Mouse (Mus musculus) embryonic facial prominence, embryonic 13.5 days (tissue): ENCODE measurements around the gene Ppp2r5e. TPM values are rescaled to one million over a fixed set of nuclear protein-coding genes. Genes with fewer than 3 reads are reported as not detected.

Experiments
- ATAC-seq: fragments of 200-750 bp; cut with Nextera tagmentation; 2 replicates; pipeline ENCODE4 v1.8.0; 2017; ENCODE audit warnings: low read depth; ENCODE audit not compliant: insufficient number of reproducible peaks, insufficient read depth, low FRiP score, low TSS enrichment
- H3K27ac ChIP-seq: fragments of 300-500 bp; sonication (generic); 2 replicates; pipeline ENCODE4 v1.5.1; 2015; ENCODE audit warnings: moderate library complexity, mild to moderate bottlenecking, inconsistent platforms
- H3K27me3 ChIP-seq: fragments of 300-500 bp; sonication (generic); 2 replicates; pipeline ENCODE4 v1.6.1; 2015; ENCODE audit warnings: mild to moderate bottlenecking, inconsistent platforms
- H3K36me3 ChIP-seq: fragments of 300-500 bp; sonication (generic); 2 replicates; pipeline ENCODE4 v1.6.1; 2015; ENCODE audit warnings: mild to moderate bottlenecking, inconsistent platforms
- H3K4me1 ChIP-seq: fragments of 300-500 bp; sonication (generic); 2 replicates; pipeline ENCODE4 v1.6.1; 2015; ENCODE audit warnings: inconsistent platforms
- H3K4me2 ChIP-seq: fragments of 300-500 bp; sonication (generic); 2 replicates; pipeline ENCODE4 v1.6.1; 2015; ENCODE audit warnings: moderate library complexity, mild to moderate bottlenecking, inconsistent platforms
- H3K4me3 ChIP-seq: fragments of 300-500 bp; sonication (generic); 2 replicates; pipeline ENCODE4 v1.5.1; 2015; ENCODE audit warnings: mild to moderate bottlenecking, inconsistent platforms
- H3K9ac ChIP-seq: fragments of 300-500 bp; sonication (generic); 2 replicates; pipeline ENCODE4 v1.6.1; 2015; ENCODE audit warnings: mild to moderate bottlenecking, inconsistent platforms
- H3K9me3 ChIP-seq: fragments of 300-500 bp; sonication (generic); 2 replicates; pipeline ENCODE4 v1.6.1; 2016; ENCODE audit warnings: inconsistent platforms
- WGBS: fragments of 180-500 bp; shearing (Covaris S2); methylation state at CpG from one replicate; pipeline ENCODE4 v1.1.7; 2015; ENCODE audit warnings: mixed read lengths; 5-methylcytosine and 5-hydroxymethylcytosine counted together
- polyA plus RNA-seq: library from polyadenylated mRNA; unstranded; fragments of >200 nt; fragmentation: Nextera tagmentation; extraction: Ambion mirVana; gene quantifications from 2 replicates; pipeline ENCODE4 v1.2.1, GENCODE M21; 2015

Gene Ppp2r5e
- polyA plus RNA-seq, 1 experiment from 2014 or later: 15.0 TPM

- H3K4me2 ChIP-seq: no peak overlapping the region
- no peak for ATAC-seq
- no peak overlapping the region for H3K9ac ChIP-seq
These were observed 62.9 kb downstream of the Ppp2r5e start for GRCm38 (mm10) chr12:75533145-75533544.

GRCm38 (mm10) chr12:75531895-75532294 lies 64.2 kb downstream of the Ppp2r5e start:
- no peak overlapping the region for H3K4me3 ChIP-seq
- no peak overlapping the region for H3K4me2 ChIP-seq
- H3K27me3 ChIP-seq: no peaks in the 10 kb centered on the region
- H3K4me1 ChIP-seq: peaks cover 30% of the 10 kb centered on the region
- no peak overlapping the region for H3K27ac ChIP-seq
- H3K36me3 ChIP-seq: no peaks in the 10 kb centered on the region
- H3K9ac ChIP-seq: no peak overlapping the region
- WGBS: 80% methylated on average over 2 of the region's 2 CpGs
- no peaks in the 10 kb centered on the region for H3K9me3 ChIP-seq
- no peak for ATAC-seq

More at GRCm38 (mm10) chr12:75533145-75533544, 62.9 kb downstream of the Ppp2r5e start:
- H3K4me1 ChIP-seq: peaks cover 38% of the 10 kb centered on the region
- H3K27me3 ChIP-seq: no peaks in the 10 kb centered on the region
- H3K9me3 ChIP-seq: no peaks in the 10 kb centered on the region
- no peak overlapping the region for H3K4me3 ChIP-seq
- H3K36me3 ChIP-seq: no peaks in the 10 kb centered on the region
- H3K27ac ChIP-seq: no peak overlapping the region

GRCm38 (mm10) chr12:75528857-75529808 lies 66.9 kb downstream of the Ppp2r5e start:
- no peak overlapping the region for H3K27ac ChIP-seq
- ATAC-seq: no peak

GRCm38 (mm10) chr12:75528300-75528699 lies 67.7 kb downstream of the Ppp2r5e start:
- 63% methylated on average over 1 of the region's 1 CpGs for WGBS
- H3K27ac ChIP-seq: no peak overlapping the region

More at GRCm38 (mm10) chr12:75528857-75529808, 66.9 kb downstream of the Ppp2r5e start:
- Histone ChIP-seq H3K36me3 (no peaks in the 10 kb centered on the region), H3K27me3 (no peaks in the 10 kb centered on the region), H3K4me3 (no peak overlapping the region), H3K9me3 (no peaks in the 10 kb centered on the region), H3K9ac (no peak overlapping the region), H3K4me1 (peaks cover 24% of the 10 kb centered on the region), H3K4me2 (no peak overlapping the region)
- WGBS: 75% methylated on average over 7 of the region's 7 CpGs

GRCm38 (mm10) chr12:75524199-75524598 lies 71.8 kb downstream of the Ppp2r5e start:
- no peak overlapping the region for H3K4me3 ChIP-seq
- peaks cover 18% of the 10 kb centered on the region for H3K4me1 ChIP-seq
- no peak overlapping the region for H3K4me2 ChIP-seq
- no peaks in the 10 kb centered on the region for H3K27me3 ChIP-seq
- H3K9me3 ChIP-seq: no peaks in the 10 kb centered on the region
- no peak overlapping the region for H3K9ac ChIP-seq
- no peak for ATAC-seq
- H3K36me3 ChIP-seq: no peaks in the 10 kb centered on the region
- H3K27ac ChIP-seq: no peak overlapping the region
- 87% methylated on average over 3 of the region's 3 CpGs for WGBS

More at GRCm38 (mm10) chr12:75528300-75528699, 67.7 kb downstream of the Ppp2r5e start:
- H3K4me3 ChIP-seq: no peak overlapping the region
- H3K27me3 ChIP-seq: no peaks in the 10 kb centered on the region
- no peak for ATAC-seq
- peaks cover 24% of the 10 kb centered on the region for H3K4me1 ChIP-seq
- no peak overlapping the region for H3K4me2 ChIP-seq
- no peaks in the 10 kb centered on the region for H3K9me3 ChIP-seq
- no peaks in the 10 kb centered on the region for H3K36me3 ChIP-seq
- no peak overlapping the region for H3K9ac ChIP-seq

GRCm38 (mm10) chr12:75522931-75523330 lies 73.1 kb downstream of the Ppp2r5e start:
- ATAC-seq: no peak
- Histone ChIP-seq H3K4me1 (peaks cover 12% of the 10 kb centered on the region), H3K27ac (no peak overlapping the region), H3K27me3 (no peaks in the 10 kb centered on the region), H3K4me3 (no peak overlapping the region), H3K9ac (no peak overlapping the region), H3K36me3 (no peaks in the 10 kb centered on the region), H3K4me2 (no peak overlapping the region), H3K9me3 (no peaks in the 10 kb centered on the region)
- WGBS: 79% methylated on average over 2 of the region's 2 CpGs

GRCm38 (mm10) chr12:75522360-75522759 lies 73.7 kb downstream of the Ppp2r5e start:
- no peaks in the 10 kb centered on the region for H3K9me3 ChIP-seq
- H3K4me3 ChIP-seq: no peak overlapping the region
- no peaks in the 10 kb centered on the region for H3K36me3 ChIP-seq
- H3K9ac ChIP-seq: no peak overlapping the region
- H3K4me1 ChIP-seq: peaks cover 13% of the 10 kb centered on the region
- WGBS: 95% methylated on average over 2 of the region's 2 CpGs
- H3K4me2 ChIP-seq: no peak overlapping the region
- no peak overlapping the region for H3K27ac ChIP-seq
- H3K27me3 ChIP-seq: no peaks in the 10 kb centered on the region
- no peak for ATAC-seq

- 52% methylated on average over 3 of the region's 3 CpGs for WGBS
- ATAC-seq: no peak
- no peak overlapping the region for H3K27ac ChIP-seq
- no peak overlapping the region for H3K9ac ChIP-seq
- H3K27me3 ChIP-seq: no peaks in the 10 kb centered on the region
- H3K4me2 ChIP-seq: no peak overlapping the region
- H3K36me3 ChIP-seq: peaks cover 2% of the 10 kb centered on the region; the same call in 1 of the 2 replicates
- H3K4me3 ChIP-seq: no peak overlapping the region
- no peaks in the 10 kb centered on the region for H3K9me3 ChIP-seq
- H3K4me1 ChIP-seq: peaks cover 31% of the 10 kb centered on the region
These were observed 75.7 kb downstream of the Ppp2r5e start for GRCm38 (mm10) chr12:75520395-75520794.

- WGBS: 91% methylated on average over 10 of the region's 10 CpGs
- Histone ChIP-seq H3K4me2 (no peak overlapping the region), H3K27me3 (no peaks in the 10 kb centered on the region), H3K4me1 (peaks cover 39% of the 10 kb centered on the region), H3K9ac (no peak overlapping the region), H3K27ac (no peak overlapping the region), H3K36me3 (peaks cover 13% of the 10 kb centered on the region; the same call in 1 of the 2 replicates), H3K4me3 (no peak overlapping the region), H3K9me3 (no peaks in the 10 kb centered on the region)
- ATAC-seq: no peak
These were observed 76.7 kb downstream of the Ppp2r5e start for GRCm38 (mm10) chr12:75519181-75519940.

- Histone ChIP-seq H3K36me3 (peaks cover 16% of the 10 kb centered on the region; the same call in 1 of the 2 replicates), H3K4me2 (no peak overlapping the region), H3K9ac (no peak overlapping the region), H3K4me3 (no peak overlapping the region), H3K27ac (0 out of 2 replicates have a peak overlapping the region, but pooled peaks have one; percentile 77), H3K4me1 (peaks cover 33% of the 10 kb centered on the region), H3K9me3 (no peaks in the 10 kb centered on the region), H3K27me3 (no peaks in the 10 kb centered on the region)
- ATAC-seq: no peak
- 53% methylated on average over 10 of the region's 10 CpGs for WGBS
These were observed 80.6 kb downstream of the Ppp2r5e start for GRCm38 (mm10) chr12:75515301-75515906.

GRCm38 (mm10) chr12:75511520-75511919 lies 84.5 kb downstream of the Ppp2r5e start:
- ATAC-seq: no peak
- no peak overlapping the region for H3K4me2 ChIP-seq
- H3K36me3 ChIP-seq: peaks cover 20% of the 10 kb centered on the region; the same call in 1 of the 2 replicates
- no peak overlapping the region for H3K27ac ChIP-seq
- H3K27me3 ChIP-seq: no peaks in the 10 kb centered on the region
- H3K4me3 ChIP-seq: no peak overlapping the region
- no peaks in the 10 kb centered on the region for H3K9me3 ChIP-seq
- 95% methylated on average over 2 of the region's 2 CpGs for WGBS
- H3K4me1 ChIP-seq: peaks cover 18% of the 10 kb centered on the region
- H3K9ac ChIP-seq: no peak overlapping the region
